Mouse (Mus musculus): Measurements from ENCODE around the gene Slc25a13.

DNA sequence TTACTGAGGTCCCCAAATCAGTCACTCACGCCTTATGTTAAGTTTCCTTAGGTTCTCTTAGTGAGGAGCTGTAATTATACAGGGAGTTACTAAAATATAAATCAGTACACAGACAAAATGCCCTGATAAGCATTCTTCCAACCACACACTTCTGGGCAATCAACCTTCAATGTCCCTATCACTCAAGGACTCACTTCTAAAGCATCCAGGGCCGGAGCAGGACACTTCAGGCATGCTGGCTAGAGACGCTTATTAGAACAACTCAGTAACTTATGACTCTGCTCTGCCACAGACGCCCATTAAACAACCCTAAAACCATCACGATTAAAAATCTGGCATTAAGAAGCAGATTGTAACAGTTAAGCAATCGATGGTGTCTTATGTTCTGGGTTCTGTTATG lies 19.6 kb downstream of the Slc25a13 start:
- TF ChIP-seq CTCF (IDR thresholded peaks at IDR 0.05; ENCODE audit: borderline replicate concordance, extremely low read depth, insufficient read depth, insufficient read length) = no peak
- no peak for TF ChIP-seq POLR2A (IDR thresholded peaks at IDR 0.05; ENCODE audit: borderline replicate concordance, extremely low read depth, insufficient read depth, insufficient read length, poor library complexity, severe bottlenecking)

All from brain, embryonic 14.5 days (tissue).